Mouse (Mus musculus) intestine, embryonic 16.5 days (tissue): ENCODE results near the gene Lrrc8b. TPM values are rescaled to one million over a fixed set of nuclear protein-coding genes. Genes with fewer than 3 reads are reported as not detected.

ENCODE experiments used
- ATAC-seq: fragments of 200-750 bp; cut with Nextera tagmentation; 2 replicates; pipeline ENCODE4 v1.8.0; 2017; ENCODE audit warnings: moderate TSS enrichment, moderate library complexity
- H3K27ac ChIP-seq: fragments of 300-500 bp; sonication (generic); 2 replicates; pipeline ENCODE4 v1.5.1; 2014; ENCODE audit warnings: mild to moderate bottlenecking, low read length
- H3K27me3 ChIP-seq: fragments of 300-500 bp; sonication (generic); replicated peaks from 2 replicates; pipeline ENCODE4 v1.6.1; 2014; ENCODE audit warnings: low read length, control low read depth, mixed read lengths; ENCODE audit not compliant: control insufficient read depth, insufficient read depth
- H3K36me3 ChIP-seq: fragments of 300-500 bp; sonication (generic); 2 replicates; pipeline ENCODE4 v1.6.1; 2014; ENCODE audit warnings: low read length, control low read depth; ENCODE audit not compliant: control insufficient read depth, insufficient read depth
- H3K4me1 ChIP-seq: fragments of 300-500 bp; sonication (generic); 2 replicates; pipeline ENCODE4 v1.6.1; 2014; ENCODE audit warnings: low read length, control low read depth, mixed read lengths; ENCODE audit not compliant: control insufficient read depth, insufficient read depth
- H3K4me2 ChIP-seq: fragments of 300-500 bp; sonication (generic); 2 replicates; pipeline ENCODE4 v1.6.1; 2014; ENCODE audit warnings: low read depth, low read length, control low read depth
- H3K4me3 ChIP-seq: fragments of 300-500 bp; sonication (generic); 2 replicates; pipeline ENCODE4 v1.5.1; 2014; ENCODE audit warnings: mild to moderate bottlenecking, low read length
- H3K9ac ChIP-seq: fragments of 300-500 bp; sonication (generic); 2 replicates; pipeline ENCODE4 v1.6.1; 2014; ENCODE audit warnings: low read depth, low read length
- H3K9me3 ChIP-seq: fragments of 300-500 bp; sonication (generic); 2 replicates; pipeline ENCODE4 v1.6.1; 2016; ENCODE audit warnings: low read length, control low read depth; ENCODE audit not compliant: control insufficient read depth
- whole genome bisulfite sequencing: fragments of 180-500 bp; shearing (Covaris S2); extraction: QIAGEN DNeasy Blood & Tissue Kit; methylation state at CpG from one replicate; pipeline ENCODE4 v1.1.7; 2014; 5-methylcytosine and 5-hydroxymethylcytosine counted together
- polyA plus RNA-seq: library from polyadenylated mRNA; unstranded; fragments of >200 nt; fragmentation: Nextera tagmentation; extraction: Ambion mirVana; gene quantifications from 2 replicates; pipeline ENCODE4 v1.2.1, GENCODE M21; 2015

Lrrc8b gene
- polyA plus RNA-seq, 1 experiment from 2014 or later, result 3.1 TPM

GRCm38 (mm10) chr5:105404961-105405360, 10.6 kb upstream of the Lrrc8b start:
- ATAC-seq, result no peak
- Histone ChIP-seq H3K36me3 (no peaks in the 10 kb centered on the region), H3K27me3 (no peaks in the 10 kb centered on the region), H3K4me1 (no peaks in the 10 kb centered on the region), H3K4me3 (no peak overlapping the region), H3K9me3 (no peaks in the 10 kb centered on the region), H3K4me2 (no peak overlapping the region), H3K9ac (no peak overlapping the region), H3K27ac (no peak overlapping the region)
- WGBS, result 8% methylated on average over 8 of the region's 8 CpGs

- Histone ChIP-seq H3K4me2 (no peak overlapping the region), H3K27ac (no peak overlapping the region), H3K4me3 (no peak overlapping the region), H3K27me3 (no peaks in the 10 kb centered on the region), H3K4me1 (no peaks in the 10 kb centered on the region), H3K9ac (no peak overlapping the region), H3K36me3 (no peaks in the 10 kb centered on the region), H3K9me3 (no peaks in the 10 kb centered on the region)
- 89% methylated on average over 5 of the region's 5 CpGs for WGBS
- no peak for ATAC-seq
Measured at GRCm38 (mm10) chr5:105407661-105408060, 7.9 kb upstream of the Lrrc8b start.

- ATAC-seq, result peak; percentile 70
Measured at GRCm38 (mm10) chr5:105409092-105409491, 6.5 kb upstream of the Lrrc8b start.

GRCm38 (mm10) chr5:105410521-105411293, 4.9 kb upstream of the Lrrc8b start:
- peaks cover 7% of the 10 kb centered on the region; the same call in 1 of the 2 replicates for H3K4me1 ChIP-seq
- H3K36me3 ChIP-seq, result no peaks in the 10 kb centered on the region
- H3K9ac ChIP-seq, result no peak overlapping the region
- no peak for ATAC-seq
- H3K4me3 ChIP-seq, result no peak overlapping the region
- no peaks in the 10 kb centered on the region for H3K27me3 ChIP-seq
- no peaks in the 10 kb centered on the region for H3K9me3 ChIP-seq
- H3K4me2 ChIP-seq, result no peak overlapping the region
- 56% methylated on average over 6 of the region's 6 CpGs for WGBS
- no peak overlapping the region for H3K27ac ChIP-seq

More at GRCm38 (mm10) chr5:105409092-105409491, 6.5 kb upstream of the Lrrc8b start:
- no peaks in the 10 kb centered on the region for H3K27me3 ChIP-seq
- no peaks in the 10 kb centered on the region for H3K36me3 ChIP-seq
- no peak overlapping the region for H3K4me2 ChIP-seq
- H3K4me3 ChIP-seq, result no peak overlapping the region
- WGBS, result 81% methylated on average over 4 of the region's 4 CpGs
- no peaks in the 10 kb centered on the region for H3K4me1 ChIP-seq
- H3K9me3 ChIP-seq, result no peaks in the 10 kb centered on the region
- H3K9ac ChIP-seq, result no peak overlapping the region
- no peak overlapping the region for H3K27ac ChIP-seq

GRCm38 (mm10) chr5:105411294-105411570, 4.3 kb upstream of the Lrrc8b start:
- Histone ChIP-seq H3K4me2 (no peak overlapping the region), H3K27me3 (no peaks in the 10 kb centered on the region), H3K9me3 (no peaks in the 10 kb centered on the region), H3K27ac (no peak overlapping the region), H3K4me1 (peaks cover 7% of the 10 kb centered on the region; the same call in 1 of the 2 replicates), H3K36me3 (no peaks in the 10 kb centered on the region), H3K9ac (no peak overlapping the region), H3K4me3 (no peak overlapping the region)
- ATAC-seq, result no peak
- WGBS, result 60% methylated on average over 4 of the region's 4 CpGs

GRCm38 (mm10) chr5:105411768-105412167, 3.8 kb upstream of the Lrrc8b start:
- Histone ChIP-seq H3K9ac (no peak overlapping the region), H3K4me3 (no peak overlapping the region), H3K27me3 (no peaks in the 10 kb centered on the region), H3K4me2 (no peak overlapping the region), H3K36me3 (no peaks in the 10 kb centered on the region), H3K9me3 (no peaks in the 10 kb centered on the region), H3K27ac (no peak overlapping the region), H3K4me1 (peaks cover 7% of the 10 kb centered on the region; the same call in 1 of the 2 replicates)
- WGBS, result 80% methylated on average over 2 of the region's 2 CpGs
- no peak for ATAC-seq

- H3K36me3 ChIP-seq, result no peaks in the 10 kb centered on the region
- H3K27me3 ChIP-seq, result no peaks in the 10 kb centered on the region
- no peaks in the 10 kb centered on the region for H3K9me3 ChIP-seq
- no peak overlapping the region for H3K27ac ChIP-seq
- H3K9ac ChIP-seq, result no peak overlapping the region
- H3K4me2 ChIP-seq, result no peak overlapping the region
- 85% methylated on average over 3 of the region's 3 CpGs for WGBS
- no peak overlapping the region for H3K4me3 ChIP-seq
- ATAC-seq, result no peak
- peaks cover 7% of the 10 kb centered on the region; the same call in 1 of the 2 replicates for H3K4me1 ChIP-seq
Measured at GRCm38 (mm10) chr5:105412634-105413033, 2.9 kb upstream of the Lrrc8b start.

- Histone ChIP-seq H3K9ac (peak overlapping the region; percentile 94), H3K4me2 (peak overlapping the region; percentile 94), H3K27me3 (no peaks in the 10 kb centered on the region), H3K4me3 (peak overlapping the region; percentile 84), H3K27ac (no peak overlapping the region), H3K9me3 (no peaks in the 10 kb centered on the region), H3K36me3 (no peaks in the 10 kb centered on the region), H3K4me1 (peaks cover 7% of the 10 kb centered on the region; the same call in 1 of the 2 replicates)
- WGBS, result 82% methylated on average over 12 of the region's 12 CpGs
- ATAC-seq, result no peak
Measured at GRCm38 (mm10) chr5:105414341-105415120, 1.0 kb upstream of the Lrrc8b start.

- ATAC-seq, result peak; percentile 61
- H3K4me2 ChIP-seq, result peak overlapping the region; percentile 94
- peak overlapping the region; percentile 84 for H3K4me3 ChIP-seq
- WGBS, result 3% methylated on average over 35 of the region's 36 CpGs
- no peaks in the 10 kb centered on the region for H3K9me3 ChIP-seq
- no peaks in the 10 kb centered on the region for H3K27me3 ChIP-seq
- H3K27ac ChIP-seq, result peak overlapping the region; percentile 77
- H3K36me3 ChIP-seq, result no peaks in the 10 kb centered on the region
- H3K9ac ChIP-seq, result peak overlapping the region; percentile 94
- H3K4me1 ChIP-seq, result peaks cover 7% of the 10 kb centered on the region; the same call in 1 of the 2 replicates
Measured at GRCm38 (mm10) chr5:105415951-105416675, 538 bp downstream of the Lrrc8b start.
